Mouse (Mus musculus) heart, embryonic 14.5 days (tissue): Measurements from ENCODE around the gene Cdh24. TPM values are rescaled to one million over a fixed set of nuclear protein-coding genes. Genes with fewer than 3 reads are reported as not detected.

ENCODE experiments used
- ATAC-seq: fragments of 200-750 bp; cut with Nextera tagmentation; 2 replicates; pipeline ENCODE4 v1.8.0; 2017; ENCODE audit warnings: low read depth, moderate TSS enrichment; ENCODE audit not compliant: insufficient number of reproducible peaks, insufficient read depth, low FRiP score
- H3K27ac ChIP-seq, 2 experiments: fragments of 200-500 bp in 1 of 2; fragments of 300-500 bp in 1 of 2; sonication (generic) in 1 of 2; replicated peaks in 1 of 2; 2 replicates each; pipeline ENCODE4 v1.5.1; 2012 to 2014; ENCODE audit warnings: low read depth in 2 of 2, low read length in 2 of 2, control low read depth in 1 of 2, mild to moderate bottlenecking in 1 of 2, mixed read lengths in 1 of 2; ENCODE audit not compliant: control insufficient read depth in 1 of 2, insufficient read depth in 1 of 2
- H3K27me3 ChIP-seq: fragments of 300-500 bp; sonication (generic); 2 replicates; pipeline ENCODE4 v1.6.1; 2014; ENCODE audit warnings: mild to moderate bottlenecking, low read length, control low read depth; ENCODE audit not compliant: control insufficient read depth, insufficient read depth
- H3K36me3 ChIP-seq: fragments of 300-500 bp; sonication (generic); 2 replicates; pipeline ENCODE4 v1.6.1; 2014; ENCODE audit warnings: mild to moderate bottlenecking, control low read depth, low read length, mixed read lengths; ENCODE audit not compliant: control insufficient read depth, insufficient read depth
- H3K4me1 ChIP-seq, 2 experiments: fragments of 200-500 bp in 1 of 2; fragments of 300-500 bp in 1 of 2; sonication (generic) in 1 of 2; 2 replicates each; pipeline ENCODE4 v1.6.1; 2012 to 2014; ENCODE audit warnings: low read length in 2 of 2, control low read depth in 1 of 2, mixed read lengths in 1 of 2; ENCODE audit not compliant: control insufficient read depth in 2 of 2, insufficient read depth in 2 of 2
- H3K4me2 ChIP-seq: fragments of 300-500 bp; sonication (generic); 2 replicates; pipeline ENCODE4 v1.6.1; 2014; ENCODE audit warnings: mild to moderate bottlenecking, low read length
- H3K4me3 ChIP-seq, 2 experiments: fragments of 200-500 bp in 1 of 2; fragments of 300-500 bp in 1 of 2; sonication (generic) in 1 of 2; 2 replicates each; pipeline ENCODE4 v1.5.1; 2012 to 2014; ENCODE audit warnings: low read length in 2 of 2, mild to moderate bottlenecking in 2 of 2, control low read depth in 1 of 2, low read depth in 1 of 2, moderate library complexity in 1 of 2; ENCODE audit not compliant: control insufficient read depth in 1 of 2, insufficient read depth in 1 of 2
- H3K9ac ChIP-seq: fragments of 300-500 bp; sonication (generic); 2 replicates; pipeline ENCODE4 v1.6.1; 2014; ENCODE audit warnings: mild to moderate bottlenecking, low read length
- H3K9me3 ChIP-seq: fragments of 300-500 bp; sonication (generic); 2 replicates; pipeline ENCODE4 v1.6.1; 2016; ENCODE audit warnings: low read length, control low read depth; ENCODE audit not compliant: control insufficient read depth
- WGBS: fragments of 180-500 bp; shearing (Covaris S2); extraction: QIAGEN DNeasy Blood & Tissue Kit; methylation state at CpG from one replicate; pipeline ENCODE4 v1.1.7; 2014; 5-methylcytosine and 5-hydroxymethylcytosine counted together
- polyA plus RNA-seq: library from polyadenylated mRNA; unstranded; fragments of >200 nt; fragmentation: Nextera tagmentation; extraction: Ambion mirVana; gene quantifications from 2 replicates; pipeline ENCODE4 v1.2.1, GENCODE M21; 2014

The Cdh24 gene
- polyA plus RNA-seq, 1 experiment from 2014 or later, result 2.0 TPM

DNA sequence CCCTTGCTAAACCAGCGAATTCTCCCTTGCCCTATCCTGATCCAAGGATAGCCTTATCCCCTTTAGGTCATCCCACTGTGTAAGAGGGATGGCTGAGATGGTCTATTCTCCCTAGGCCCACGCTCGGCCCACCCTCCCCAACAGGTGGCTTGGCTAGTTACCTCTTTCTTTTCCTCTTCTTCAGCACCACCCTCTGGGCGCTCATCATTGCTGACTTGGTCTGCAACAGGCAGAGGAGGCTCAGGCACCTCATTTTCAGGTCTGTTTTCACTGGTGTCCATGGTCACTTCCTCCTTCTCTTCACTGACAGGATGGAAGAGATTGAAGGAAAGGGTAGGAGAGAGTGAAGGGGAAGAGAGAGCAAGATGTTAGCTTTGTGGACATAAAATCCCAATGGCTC is 10.4 kb upstream of the Cdh24 start:
- no peaks in the 10 kb centered on the region for H3K9me3 ChIP-seq
- WGBS, result 79% methylated on average over 4 of the region's 4 CpGs
- no peak for ATAC-seq
- H3K4me2 ChIP-seq, result no peak overlapping the region
- peaks cover 74% of the 10 kb centered on the region for H3K36me3 ChIP-seq
- no peak overlapping the region for H3K4me3 ChIP-seq
- peak overlapping the region in 1 of 2 experiments; percentile 85; a peak in 1 of 4 replicates for H3K27ac ChIP-seq
- H3K4me1 ChIP-seq, result peaks cover 11 to 23% of the 10 kb centered on the region in 2 experiments
- no peaks in the 10 kb centered on the region for H3K27me3 ChIP-seq
- no peak overlapping the region; the same call in 1 of the 2 replicates for H3K9ac ChIP-seq

DNA sequence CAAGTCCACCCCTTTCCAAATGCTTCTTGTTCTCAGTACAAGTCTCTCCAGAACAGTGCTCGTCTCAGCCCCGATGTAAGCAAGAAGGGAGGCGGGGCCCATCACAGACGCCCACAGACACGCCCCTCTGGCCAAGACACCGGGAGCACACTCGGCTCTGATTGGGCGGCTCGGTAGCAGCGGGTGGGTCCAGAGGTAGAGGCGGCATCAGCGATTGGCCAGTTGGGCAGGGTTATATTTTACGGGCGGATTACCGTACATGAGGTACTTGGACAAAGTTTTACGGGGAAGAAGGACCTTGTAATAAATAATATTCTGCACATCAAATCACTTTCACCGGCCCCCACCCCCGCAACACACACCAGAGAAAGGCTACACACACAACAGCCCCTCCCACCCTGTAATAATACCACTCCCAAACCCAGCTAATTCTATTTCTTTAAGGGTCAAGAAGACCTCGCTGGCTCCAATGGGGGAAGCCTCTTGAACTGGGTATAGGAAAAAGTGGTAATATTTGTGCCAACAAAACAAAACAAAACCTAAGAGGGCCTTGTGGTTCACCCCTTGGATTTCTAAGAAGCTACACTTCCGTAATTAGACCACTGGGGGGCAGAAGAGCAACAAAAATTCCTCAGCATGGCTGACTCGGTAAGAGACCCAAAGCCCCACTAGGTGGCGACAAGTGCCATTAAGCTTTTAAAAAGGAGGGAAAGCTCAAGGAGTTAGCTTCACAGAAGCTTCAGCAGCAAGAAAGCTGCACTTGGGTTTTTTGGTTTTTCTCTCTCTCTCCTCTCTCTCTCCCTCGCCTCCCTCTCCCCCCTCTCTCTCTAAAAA is 9.7 kb upstream of the Cdh24 start:
- 67% methylated on average over 23 of the region's 23 CpGs for WGBS
- Histone ChIP-seq H3K27ac (0 out of 4 replicates have a peak overlapping the region, but pooled peaks of 1 of the 2 experiments have one; percentile 25), H3K4me1 (peaks cover 11 to 23% of the 10 kb centered on the region in 2 experiments), H3K9ac (no peak overlapping the region), H3K9me3 (no peaks in the 10 kb centered on the region), H3K27me3 (no peaks in the 10 kb centered on the region), H3K4me3 (no peak overlapping the region), H3K36me3 (peaks cover 74% of the 10 kb centered on the region), H3K4me2 (no peak overlapping the region)
- ATAC-seq, result no peak

DNA sequence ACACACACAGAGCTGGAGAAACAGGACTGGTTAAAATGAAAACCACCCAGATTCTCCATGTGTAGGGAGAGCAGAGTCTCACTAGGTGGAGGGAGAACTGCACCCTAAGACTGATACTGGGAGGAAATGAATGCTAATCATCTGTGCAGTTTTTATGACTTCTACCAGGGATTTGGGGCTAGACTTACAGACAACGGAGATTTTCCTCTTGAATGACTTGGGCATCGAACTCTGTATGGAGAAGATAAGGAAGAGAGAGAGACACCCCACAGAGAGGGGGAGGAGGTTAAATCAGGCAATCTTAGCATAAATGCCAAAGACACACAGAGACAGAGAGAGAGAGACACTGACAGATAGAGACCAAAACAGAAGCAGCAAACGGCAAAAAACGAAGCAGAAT is 6.7 kb upstream of the Cdh24 start:
- Histone ChIP-seq H3K27ac (no peak overlapping the region), H3K9ac (no peak overlapping the region), H3K27me3 (no peaks in the 10 kb centered on the region), H3K4me3 (no peak overlapping the region), H3K4me1 (peaks cover 5 to 14% of the 10 kb centered on the region in 2 experiments), H3K9me3 (no peaks in the 10 kb centered on the region), H3K36me3 (peaks cover 87% of the 10 kb centered on the region), H3K4me2 (no peak overlapping the region)
- no peak for ATAC-seq
- WGBS, result 76% methylated on average over 4 of the region's 4 CpGs

DNA sequence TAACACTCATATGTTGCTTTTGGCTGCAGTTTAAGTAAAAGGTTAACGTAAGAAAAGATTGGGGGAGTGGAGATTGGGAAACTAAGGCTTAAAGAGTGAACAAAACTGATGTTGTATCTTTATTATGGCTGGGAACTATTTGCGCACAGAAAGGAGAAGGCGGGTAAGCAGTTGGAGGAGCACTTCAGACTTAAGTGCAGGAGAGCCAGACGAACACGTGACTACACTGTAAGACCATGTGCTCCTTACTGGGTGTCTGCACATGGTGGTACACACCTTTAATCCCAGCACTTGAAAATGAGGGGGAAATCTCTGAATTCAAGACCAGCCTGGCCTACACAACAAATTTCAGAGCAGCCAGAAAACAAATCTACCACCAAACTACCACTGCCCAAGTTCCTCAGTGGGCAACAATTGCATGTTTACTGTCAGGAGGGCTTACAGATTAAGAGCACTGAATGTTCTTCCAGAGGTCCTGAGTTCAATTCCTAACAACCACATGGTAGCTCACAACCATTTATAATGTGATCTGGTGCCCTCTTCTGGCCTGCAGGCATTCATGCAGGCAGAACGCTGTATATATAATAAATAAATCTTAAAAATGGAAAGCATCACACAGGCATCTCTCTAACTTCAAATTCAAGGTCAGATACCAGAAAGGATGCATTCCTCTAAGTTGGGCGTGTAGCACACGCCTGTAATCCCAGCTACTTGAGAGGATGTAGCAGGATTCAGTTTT is 5.9 kb upstream of the Cdh24 start:
- Histone ChIP-seq H3K4me3 (no peak overlapping the region), H3K4me2 (no peak overlapping the region), H3K4me1 (peaks cover 0 to 6% of the 10 kb centered on the region in 2 experiments; a peak in 2 of 4 replicates), H3K9me3 (no peaks in the 10 kb centered on the region), H3K27me3 (no peaks in the 10 kb centered on the region), H3K36me3 (peaks cover 95% of the 10 kb centered on the region), H3K9ac (no peak overlapping the region), H3K27ac (no peak overlapping the region)
- WGBS, result 88% methylated on average over 8 of the region's 8 CpGs
- ATAC-seq, result no peak

DNA sequence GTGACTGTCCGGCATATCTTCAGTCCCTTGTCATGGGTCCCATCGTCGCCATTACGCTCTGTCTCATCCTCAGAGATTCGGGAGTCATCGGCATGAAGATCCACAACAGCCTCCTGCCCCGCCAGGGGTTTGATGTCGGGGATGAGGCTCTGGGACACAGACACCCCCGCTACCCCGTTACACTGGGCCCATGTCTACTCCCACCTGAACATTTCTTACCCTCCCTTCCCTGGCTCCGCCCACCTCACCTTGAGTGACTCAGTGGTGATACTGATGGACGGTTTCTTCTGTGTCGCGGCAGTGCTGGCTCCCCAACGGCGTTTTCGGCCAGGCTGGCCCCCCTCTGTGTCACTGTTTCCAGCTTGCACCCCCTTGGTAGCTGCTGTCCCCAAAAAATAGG is 5.3 kb upstream of the Cdh24 start:
- Histone ChIP-seq H3K27ac (no peak overlapping the region), H3K27me3 (no peaks in the 10 kb centered on the region), H3K36me3 (peaks cover 95% of the 10 kb centered on the region), H3K4me3 (no peak overlapping the region), H3K4me1 (0 out of 4 replicates have a peak, but pooled peaks cover 0 to 3% of the 10 kb centered on the region in 2 experiments), H3K9me3 (no peaks in the 10 kb centered on the region), H3K9ac (no peak overlapping the region), H3K4me2 (no peak overlapping the region)
- WGBS, result 91% methylated on average over 17 of the region's 17 CpGs
- ATAC-seq, result no peak

DNA sequence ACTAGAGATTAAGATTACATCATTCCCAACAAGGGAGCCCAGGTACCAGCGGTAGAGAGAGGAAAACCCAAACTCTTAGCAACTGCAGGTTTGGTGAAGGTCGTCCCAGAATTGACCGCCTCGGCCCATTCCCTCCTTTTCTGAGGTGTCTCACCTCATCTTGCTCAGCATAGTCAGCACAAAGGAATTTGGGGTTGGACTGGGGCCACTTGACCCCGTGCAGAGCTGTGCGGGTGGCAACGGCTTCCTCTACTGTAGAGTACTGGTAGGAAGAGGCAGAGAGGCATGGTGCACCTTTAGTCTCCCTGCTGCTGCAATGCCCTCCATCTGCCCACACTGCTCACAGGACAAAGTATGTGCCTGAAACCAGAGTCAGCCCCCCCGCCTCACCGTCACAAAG is 3.1 kb upstream of the Cdh24 start:
- H3K27me3 ChIP-seq, result no peaks in the 10 kb centered on the region
- 69% methylated on average over 9 of the region's 9 CpGs for WGBS

DNA sequence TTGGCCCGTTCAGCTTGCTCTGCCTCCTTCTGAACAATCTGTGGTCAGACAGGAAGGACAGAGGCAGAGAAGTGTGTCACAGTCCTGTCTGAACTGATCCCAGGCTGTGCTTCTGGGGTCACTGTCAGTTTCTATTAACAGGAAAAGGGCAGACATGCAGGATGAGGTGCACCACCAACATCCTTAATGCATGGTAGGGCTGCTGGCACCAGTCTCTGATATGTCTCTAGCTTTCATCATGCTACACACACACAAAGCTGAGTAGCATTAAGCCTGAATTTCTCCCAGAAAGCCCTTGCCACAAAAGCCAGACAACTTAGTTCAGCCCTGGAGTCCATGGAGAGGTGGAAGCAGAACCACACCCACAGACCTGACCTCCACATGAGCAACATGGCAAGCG is 1.8 kb upstream of the Cdh24 start:
- Histone ChIP-seq H3K27ac (no peak overlapping the region), H3K4me2 (no peak overlapping the region), H3K27me3 (no peaks in the 10 kb centered on the region), H3K9me3 (no peaks in the 10 kb centered on the region), H3K9ac (no peak overlapping the region), H3K4me1 (peaks cover 4% of the 10 kb centered on the region in 2 experiments; a peak in 2 of 4 replicates), H3K4me3 (no peak overlapping the region), H3K36me3 (peaks cover 63% of the 10 kb centered on the region)
- whole genome bisulfite sequencing, result 79% methylated on average over 2 of the region's 2 CpGs
- ATAC-seq, result no peak

More for the DNA sequence above, 3.1 kb upstream of the Cdh24 start:
- peaks cover 74% of the 10 kb centered on the region for H3K36me3 ChIP-seq
- H3K9me3 ChIP-seq, result no peaks in the 10 kb centered on the region
- ATAC-seq, result no peak
- no peak overlapping the region for H3K4me3 ChIP-seq
- no peak overlapping the region for H3K27ac ChIP-seq
- no peak overlapping the region for H3K4me2 ChIP-seq
- H3K9ac ChIP-seq, result no peak overlapping the region
- peaks cover 4% of the 10 kb centered on the region in 2 experiments; a peak in 2 of 4 replicates for H3K4me1 ChIP-seq
